Mouse (Mus musculus): Measurements from ENCODE around the gene Smim5. TPM values are rescaled to one million over a fixed set of nuclear protein-coding genes. Genes with fewer than 3 reads are reported as not detected.
A peak's percentile ranks its signal among the peaks of the same experiment; 100 is the strongest.

Smim5 gene
- total RNA-seq, 1 experiment from 2014 or later: 0.82 TPM

DNA sequence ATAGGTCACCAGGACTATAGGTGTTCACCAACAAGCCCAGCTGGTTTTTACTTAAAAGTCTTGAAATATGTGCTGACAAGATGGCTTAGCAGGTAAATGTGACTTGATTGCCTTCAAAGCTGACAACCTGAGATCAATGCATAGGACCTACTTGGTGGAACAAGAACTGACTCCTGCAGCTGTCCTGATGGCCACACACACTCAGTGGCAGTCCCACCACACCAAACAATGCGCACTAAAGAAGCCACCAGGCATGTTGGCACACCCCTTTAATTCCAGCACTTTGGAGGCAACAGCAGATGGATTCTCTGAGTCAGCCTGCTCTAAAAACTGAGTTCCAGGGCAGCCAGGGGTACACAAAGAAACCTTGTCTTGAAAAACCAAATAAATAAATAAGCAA, 22.2 kb downstream of the Smim5 start:
- no peak for DNase-seq

DNA sequence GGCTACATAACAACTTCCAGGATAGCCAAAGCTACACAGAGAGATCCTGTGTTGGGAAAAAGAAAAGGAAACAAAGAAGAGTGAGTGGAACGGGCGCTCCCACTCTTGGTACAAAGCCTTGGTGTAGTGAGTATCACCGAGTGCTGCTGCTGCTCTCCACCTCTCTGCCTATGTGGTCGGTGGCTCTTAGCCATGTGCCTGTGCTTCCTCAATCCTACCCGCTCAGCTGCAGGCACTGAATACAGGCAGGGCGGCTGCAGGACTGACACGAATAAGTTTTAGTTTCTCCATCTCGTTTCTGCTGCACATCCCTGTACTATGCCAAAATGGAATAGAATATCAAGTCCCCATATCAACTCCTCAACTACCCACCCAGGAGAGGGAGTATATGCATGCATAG, 29.3 kb downstream of the Smim5 start:
- DNase-seq: no peak

DNA sequence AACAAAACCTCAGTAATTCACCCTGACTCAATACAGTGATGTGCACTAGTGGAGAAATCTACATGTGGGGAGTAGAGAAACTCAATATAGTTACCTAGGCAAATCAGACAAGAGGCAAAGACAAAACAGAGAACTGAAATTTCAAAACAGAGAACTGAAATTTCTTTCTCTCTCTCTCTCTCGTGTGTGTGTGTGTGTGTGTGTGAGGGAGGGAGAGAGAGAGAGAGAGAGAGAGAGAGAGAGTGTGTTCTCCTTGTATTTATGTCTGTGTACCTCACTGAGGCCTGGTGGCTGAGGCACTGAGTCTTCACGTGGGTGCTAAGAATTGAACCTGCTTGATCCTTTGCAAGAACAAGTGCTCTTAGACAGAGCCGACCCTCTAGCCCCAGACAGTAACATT, 30.1 kb downstream of the Smim5 start:
- DNase-seq: no peak

DNA sequence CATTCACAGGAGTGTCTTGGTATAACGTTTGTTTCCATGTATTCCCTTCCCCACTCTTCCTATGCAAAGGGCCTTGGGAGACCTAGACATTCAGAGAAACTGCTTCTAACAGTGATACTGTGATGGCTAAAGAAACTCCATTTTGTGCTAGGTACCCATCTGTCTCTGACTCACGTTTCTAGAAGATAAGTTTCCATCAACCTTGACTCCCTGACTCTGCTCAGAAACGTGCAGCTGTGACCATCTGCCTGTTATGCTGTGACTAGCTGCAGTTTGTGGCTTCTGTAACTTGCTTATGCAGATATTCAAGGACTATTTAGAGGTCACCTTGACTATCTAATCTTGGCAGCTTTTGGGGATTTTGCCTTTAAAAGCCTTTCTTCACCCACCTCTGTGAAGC, 31.5 kb downstream of the Smim5 start:
- DNase-seq: no peak

DNA sequence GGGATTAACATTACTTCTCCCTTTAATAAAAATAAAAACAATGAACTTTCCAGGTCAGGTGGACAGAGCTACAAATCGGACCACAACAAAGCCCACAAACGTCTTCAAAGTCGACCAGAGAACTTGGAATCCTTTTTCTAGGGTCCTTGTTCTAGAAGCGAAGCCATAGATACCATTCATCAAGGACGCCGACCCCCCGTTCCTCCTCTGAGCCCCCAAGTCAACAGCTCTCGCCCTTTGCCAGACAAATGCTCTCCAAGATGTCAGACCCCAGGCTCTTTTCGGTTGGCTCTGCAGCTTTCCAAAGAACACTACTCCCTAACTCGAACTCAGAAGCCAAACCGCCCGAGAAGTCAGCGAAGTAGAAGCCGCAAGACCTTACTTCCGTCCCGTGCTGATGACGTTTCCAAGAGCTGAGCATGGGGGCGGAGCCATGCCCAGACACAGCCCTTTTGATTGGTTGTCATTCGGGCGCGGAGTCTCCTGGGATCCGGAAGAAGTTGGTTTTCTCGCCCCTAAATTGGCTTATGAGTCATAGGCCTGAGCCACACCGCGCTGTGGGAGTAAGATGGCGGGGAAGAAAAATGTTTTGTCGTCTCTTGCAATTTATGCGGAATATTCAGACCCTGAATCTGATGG, 33.5 kb downstream of the Smim5 start, which contains the start of the genes Sap30bp and Recql5:
Gene Sap30bp (plus strand): TSS at position 175 of the 639 bp plus-strand sequence.
Gene Recql5 (minus strand): TSS at position 370 of the 639 bp plus-strand sequence.
- DNase-seq: peak; percentile 98

DNA sequence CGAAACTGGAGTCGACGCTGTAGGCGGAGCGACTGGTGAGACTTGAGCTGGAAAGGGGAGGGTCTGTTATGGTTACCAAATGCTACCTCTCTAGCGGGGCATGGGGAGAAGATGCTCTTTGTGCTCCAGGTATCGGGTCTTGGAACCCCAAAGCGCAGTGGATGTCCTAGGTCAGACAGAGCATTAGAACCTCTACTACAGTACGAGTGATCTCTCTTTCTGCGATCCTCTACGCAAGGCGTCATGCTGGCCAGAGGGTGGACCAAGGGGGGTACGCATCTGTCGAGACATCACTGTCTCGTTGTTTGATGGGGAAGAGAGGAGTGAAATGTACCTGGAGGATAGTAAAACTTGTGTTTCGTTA, 34.0 kb downstream of the Smim5 start:
- DNase-seq: no peak

DNA sequence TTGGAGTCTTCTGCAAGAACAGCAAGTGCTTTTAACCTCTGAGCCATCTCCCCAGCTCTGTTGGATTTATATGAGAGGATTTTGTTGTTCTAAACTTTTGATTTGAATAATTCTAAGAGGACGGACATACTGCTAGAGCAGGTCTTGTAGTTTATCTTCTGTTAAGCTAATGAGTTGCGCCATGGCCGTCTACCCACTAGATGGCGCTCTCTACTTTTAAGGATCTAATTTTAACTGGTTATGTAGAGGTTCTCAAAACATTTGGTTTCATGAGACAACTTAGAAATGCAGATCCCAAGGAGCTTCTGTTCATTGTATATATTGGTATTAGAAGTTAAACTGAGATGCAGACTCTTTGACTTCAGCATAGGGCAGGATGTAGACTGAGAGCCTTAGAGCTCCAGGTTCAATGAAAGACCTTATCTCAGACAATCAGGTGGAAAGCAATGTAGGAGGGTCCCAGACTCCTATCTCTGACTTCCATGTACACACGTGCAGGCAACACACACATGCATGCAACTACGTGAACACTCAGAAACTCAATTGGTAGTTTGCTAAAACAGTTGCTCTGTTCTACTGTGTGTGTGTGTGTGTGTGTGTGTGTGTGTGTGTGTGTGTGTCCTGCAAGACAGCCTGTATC, 40.0 kb downstream of the Smim5 start:
- DNase-seq: peak; percentile 72

DNA sequence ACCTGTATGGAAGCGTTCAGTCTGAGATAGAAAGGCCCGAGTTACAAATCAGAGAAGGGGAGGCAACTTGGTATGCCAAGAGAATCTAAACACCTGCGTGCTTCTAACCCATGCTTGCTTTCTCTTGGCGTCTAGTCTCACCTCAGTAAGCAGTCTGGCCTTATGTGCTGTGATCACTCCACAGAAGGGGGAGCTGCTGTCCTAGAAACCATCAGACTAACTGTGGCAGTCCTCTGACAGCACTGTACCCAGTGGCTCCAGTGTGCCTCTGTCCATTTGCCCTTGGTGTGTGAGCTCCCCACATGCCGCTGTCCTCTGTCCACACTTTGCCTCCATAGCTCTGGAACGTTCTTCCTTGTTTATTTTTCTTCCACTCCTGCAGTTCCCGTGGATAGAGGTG, 42.2 kb downstream of the Smim5 start:
- DNase-seq: no peak

DNA sequence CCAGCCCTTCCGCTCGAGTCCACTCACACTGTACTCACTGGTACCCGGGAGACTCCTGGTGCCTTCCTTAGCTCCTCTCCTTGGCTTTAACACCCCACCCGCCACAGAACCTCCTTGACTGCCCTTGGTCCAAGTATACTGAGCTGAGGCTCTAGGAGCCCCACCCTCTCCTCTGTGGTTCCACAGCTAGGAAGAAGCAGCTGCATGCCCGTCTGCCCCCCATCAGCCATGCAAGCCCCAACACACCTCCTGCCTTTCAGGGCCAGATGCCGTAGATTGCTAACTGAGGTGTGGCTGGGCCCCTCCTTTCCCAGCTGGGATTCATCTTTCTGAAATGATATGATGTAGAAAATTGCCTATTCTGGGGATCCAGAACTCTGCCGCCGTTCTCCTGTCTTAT, 45.5 kb downstream of the Smim5 start:
- DNase-seq: no peak

DNA sequence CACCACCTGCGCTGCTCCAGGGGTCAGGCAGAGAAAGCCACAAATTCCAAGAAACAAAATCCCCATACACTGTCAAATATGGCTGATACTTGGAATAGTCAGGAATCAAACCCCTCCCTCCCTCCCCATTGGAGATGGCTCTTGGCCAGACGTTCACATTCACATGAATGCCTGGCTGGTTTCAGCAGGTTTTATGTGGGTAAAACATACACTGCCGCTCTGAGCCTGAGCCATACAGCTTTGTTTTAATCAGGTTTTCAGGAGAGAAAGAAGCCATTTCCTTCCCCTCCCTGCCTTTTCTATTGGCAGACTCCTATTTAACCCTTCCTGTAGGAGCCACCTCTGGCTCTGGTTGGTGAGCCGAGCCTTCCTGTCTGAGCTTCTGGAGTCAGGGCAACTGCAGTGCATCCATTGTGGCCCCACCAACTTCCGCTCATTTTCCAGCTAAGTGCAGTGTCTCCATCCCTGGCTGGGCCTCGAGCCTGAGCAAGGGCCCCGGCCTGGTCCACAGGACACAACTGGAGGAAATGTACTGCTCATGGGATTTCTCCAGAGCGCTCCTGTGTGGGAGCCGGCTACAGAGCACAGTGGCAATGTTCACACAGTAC, 46.6 kb downstream of the Smim5 start:
- DNase-seq: no peak

DNA sequence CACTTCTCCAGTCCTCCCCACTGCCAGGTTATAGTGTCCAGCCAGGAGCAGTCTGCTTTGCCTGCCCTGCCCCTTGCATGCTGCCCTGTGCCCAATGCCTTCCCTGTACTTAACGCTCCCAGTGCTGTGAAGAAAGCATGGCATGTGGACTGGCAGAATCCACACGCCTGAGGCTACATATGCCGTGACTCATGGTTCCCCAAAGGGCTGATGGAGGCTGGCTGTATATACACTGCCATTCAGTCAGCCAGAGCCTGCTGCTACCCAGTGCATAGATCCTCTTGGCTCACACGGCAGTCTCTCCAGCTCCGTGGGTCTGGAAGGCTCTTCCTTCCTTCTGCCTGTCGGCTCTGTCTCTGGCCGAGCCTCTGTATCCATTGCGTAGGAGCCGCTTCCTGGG, 48.5 kb downstream of the Smim5 start:
- DNase-seq: no peak

DNA sequence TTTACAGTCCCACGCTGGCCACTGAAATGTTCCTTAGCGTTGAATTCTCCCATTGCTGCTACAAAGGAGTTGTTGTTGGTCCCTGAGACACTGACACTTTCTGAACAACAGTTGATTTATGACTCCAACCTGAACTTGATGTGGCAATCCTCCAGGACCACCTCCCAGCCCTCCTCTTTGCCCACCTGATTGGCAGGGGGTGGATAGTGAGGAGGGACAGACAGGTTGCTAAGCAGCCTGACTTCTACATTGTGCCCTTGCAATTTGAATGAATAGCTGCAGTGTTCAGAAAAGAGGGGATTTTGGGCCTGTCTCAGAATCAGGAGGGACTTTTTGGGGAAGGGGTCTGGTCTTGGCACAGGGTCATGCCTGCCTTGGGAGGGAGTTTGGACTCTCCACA, 51.0 kb downstream of the Smim5 start:
- no peak for DNase-seq

DNA sequence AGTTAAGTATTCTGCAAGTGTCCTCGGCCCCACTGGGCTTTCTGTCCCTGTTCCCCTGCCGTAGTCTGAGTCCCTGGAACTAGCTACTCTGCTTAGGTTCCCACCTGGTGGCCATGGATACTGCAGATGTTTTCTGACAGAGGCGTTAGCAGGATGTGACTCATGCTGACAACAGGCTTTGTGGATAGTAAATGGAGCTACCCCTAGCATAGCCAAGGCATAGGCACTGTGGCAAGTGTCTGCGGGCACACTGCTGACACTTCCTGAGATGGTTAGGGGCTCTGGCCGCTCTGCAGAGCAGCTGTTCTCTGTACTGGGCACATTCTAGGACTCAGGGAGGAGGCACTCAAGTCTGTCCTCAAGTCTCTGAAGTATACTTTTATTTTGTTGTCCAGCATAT, 54.9 kb downstream of the Smim5 start:
- no peak for DNase-seq

DNA sequence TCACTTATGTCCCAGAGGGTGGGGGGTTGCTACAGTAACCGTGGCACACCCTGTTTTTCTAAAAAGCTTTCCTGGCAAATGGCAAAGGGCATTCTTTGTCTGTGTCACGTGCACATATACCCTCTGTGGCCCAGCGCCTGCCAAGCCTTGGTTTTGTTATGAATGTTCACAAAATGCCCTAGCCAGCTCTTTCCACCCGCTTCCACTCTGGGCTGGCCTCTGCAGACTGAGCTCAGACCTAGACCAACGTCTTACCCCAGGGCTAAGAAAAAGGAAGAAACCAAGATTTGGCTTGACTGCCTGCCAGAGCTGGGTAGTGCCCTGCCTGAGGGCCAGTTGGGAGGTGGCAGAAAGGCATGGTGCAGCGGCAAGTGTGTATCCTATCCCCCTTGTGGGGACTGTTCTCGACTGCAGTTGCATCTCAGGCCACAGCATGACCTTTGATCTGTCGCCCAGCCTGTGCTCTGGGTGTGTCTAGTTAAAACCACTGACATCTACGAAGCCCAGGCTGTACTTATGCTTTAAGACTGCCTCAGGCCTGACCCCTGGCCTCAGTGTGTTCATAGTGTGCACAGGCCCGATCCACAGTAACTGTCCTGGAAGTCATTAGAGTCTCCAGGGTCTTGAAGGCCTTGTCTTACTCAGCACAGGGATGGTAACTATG, 55.6 kb downstream of the Smim5 start:
- peak; percentile 38 for DNase-seq

Other genes with a start within 250 kb of the Smim5 start
- 103 and 108 TPM in 2 replicates for gene Grb2, start 191.4 kb upstream of the Smim5 start, total RNA-seq (2021)
- gene Tmem94, start 134.5 kb upstream of the Smim5 start, total RNA-seq (2021): 64.4 and 65.1 TPM in 2 replicates
- gene Caskin2, start 86.3 kb upstream of the Smim5 start, total RNA-seq (2021): 53.7 and 57.5 TPM in 2 replicates
- 16.3 and 20.3 TPM in 2 replicates for gene Tsen54, start 85.2 kb upstream of the Smim5 start, total RNA-seq (2021)
- 11.4 and 11.8 TPM in 2 replicates for gene Llgl2, start 75.9 kb upstream of the Smim5 start, total RNA-seq (2021)
- gene Myo15b, start 41.6 kb upstream of the Smim5 start, total RNA-seq (2021): 0.26 TPM in 1 of 2 replicates, not detected in the other
- gene Smim6, start 12.1 kb downstream of the Smim5 start, total RNA-seq (2021): not detected in 2 replicates
- gene Sap30bp, start 33.3 kb downstream of the Smim5 start, total RNA-seq (2021): 40.9 and 42.9 TPM in 2 replicates
- gene Recql5, start 33.5 kb downstream of the Smim5 start, total RNA-seq (2021): 18.3 and 22.3 TPM in 2 replicates
- gene Itgb4, start 74.7 kb downstream of the Smim5 start, total RNA-seq (2021): 3.6 and 4.4 TPM in 2 replicates
- 41.5 and 51.9 TPM in 2 replicates for gene Galk1, start 112.8 kb downstream of the Smim5 start, total RNA-seq (2021)
- 340 and 347 TPM in 2 replicates for gene H3f3b, start 128.0 kb downstream of the Smim5 start, total RNA-seq (2021)
- 20.6 and 24.4 TPM in 2 replicates for gene Unk, start 130.4 kb downstream of the Smim5 start, total RNA-seq (2021)
- gene Unc13d, start 178.0 kb downstream of the Smim5 start, total RNA-seq (2021): 0.74 and 4.0 TPM in 2 replicates
- 121 and 127 TPM in 2 replicates for gene Wbp2, start 187.0 kb downstream of the Smim5 start, total RNA-seq (2021)
- gene Trim47, start 227.2 kb downstream of the Smim5 start, total RNA-seq (2021): 19.9 and 23.6 TPM in 2 replicates
- 8.6 and 10.2 TPM in 2 replicates for gene Trim65, start 231.2 kb downstream of the Smim5 start, total RNA-seq (2021)
- 90.7 and 95.0 TPM in 2 replicates for gene Mrpl38, start 238.9 kb downstream of the Smim5 start, total RNA-seq (2021)